Mouse (Mus musculus) G1E (cell line): ENCODE data around the gene Ccdc43.

Experiments
- CTCF ChIP-seq: IDR thresholded peaks from 2 replicates; pipeline ENCODE4 v1.5.1; 2012; ENCODE audit warnings: low read depth, low read length, inconsistent platforms, mixed read lengths
- GATA1 ChIP-seq: IDR thresholded peaks from 2 replicates; pipeline ENCODE4 v1.6.1; 2012; ENCODE audit warnings: borderline replicate concordance, low read length, inconsistent platforms, mixed read lengths
- POLR2AphosphoS5 ChIP-seq: IDR thresholded peaks from 2 replicates; pipeline ENCODE4 v1.6.1; 2012; ENCODE audit warnings: low read depth, low read length, inconsistent platforms; ENCODE audit not compliant: insufficient replicate concordance
- TAL1 ChIP-seq: conservative IDR thresholded peaks from 2 replicates; pipeline ENCODE4 v1.6.1; 2012; ENCODE audit warnings: low read depth, low read length, inconsistent platforms, mixed read lengths

GRCm38 (mm10) chr11:102742066-102742465 is 44.5 kb upstream of the Ccdc43 start:
- TF ChIP-seq GATA1: no peak
- TF ChIP-seq CTCF: no peak
- no peak for TF ChIP-seq POLR2AphosphoS5
- no peak for TF ChIP-seq TAL1
